Mouse (Mus musculus) midbrain, embryonic 11.5 days (tissue): Measurements from ENCODE around the gene Npr3. TPM values are rescaled to one million over a fixed set of nuclear protein-coding genes. Genes with fewer than 3 reads are reported as not detected.
"Not testable (repeated sequence)": the region's sequence is repeated elsewhere in the genome, so short reads cannot be mapped to it uniquely, and the experiment has no call there.

Experiments used
- ATAC-seq: fragments of 200-750 bp; cut with Nextera tagmentation; 2 replicates; pipeline ENCODE4 v1.8.0; 2017; ENCODE audit warnings: moderate TSS enrichment, moderate library complexity; ENCODE audit not compliant: low FRiP score
- DNase-seq: peaks from one replicate; pipeline ENCODE4 v3.0.0; 2015; ENCODE audit warnings: low spot score; ENCODE audit errors: missing footprints
- H3K27ac ChIP-seq: fragments of 300-500 bp; sonication (generic); 2 replicates; pipeline ENCODE4 v1.5.1; 2014; ENCODE audit warnings: low read depth, low read length
- H3K27me3 ChIP-seq: fragments of 300-500 bp; sonication (generic); 2 replicates; pipeline ENCODE4 v1.6.1; 2014; ENCODE audit warnings: mild to moderate bottlenecking, low read length, moderate library complexity, mixed read lengths; ENCODE audit not compliant: control insufficient read depth, insufficient read depth
- H3K36me3 ChIP-seq: fragments of 300-500 bp; sonication (generic); 2 replicates; pipeline ENCODE4 v1.6.1; 2014; ENCODE audit warnings: mild to moderate bottlenecking, low read length, moderate library complexity, mixed read lengths; ENCODE audit not compliant: control insufficient read depth, insufficient read depth
- H3K4me1 ChIP-seq: fragments of 300-500 bp; sonication (generic); 2 replicates; pipeline ENCODE4 v1.6.1; 2014; ENCODE audit warnings: low read length; ENCODE audit not compliant: control insufficient read depth, insufficient read depth
- H3K4me2 ChIP-seq: fragments of 300-500 bp; sonication (generic); 2 replicates; pipeline ENCODE4 v1.6.1; 2014; ENCODE audit warnings: mild to moderate bottlenecking, moderate library complexity
- H3K4me3 ChIP-seq: fragments of 300-500 bp; sonication (generic); 2 replicates; pipeline ENCODE4 v1.5.1; 2014; ENCODE audit warnings: low read depth, low read length
- H3K9ac ChIP-seq: fragments of 300-500 bp; sonication (generic); 2 replicates; pipeline ENCODE4 v1.6.1; 2014; ENCODE audit warnings: low read length
- H3K9me3 ChIP-seq: fragments of 300-500 bp; sonication (generic); 2 replicates; pipeline ENCODE4 v1.6.1; 2016; ENCODE audit warnings: low read length; ENCODE audit not compliant: control insufficient read depth
- WGBS: fragments of 180-500 bp; shearing (Covaris S2); extraction: QIAGEN DNeasy Blood & Tissue Kit; methylation state at CpG from one replicate; pipeline ENCODE4 v1.1.7; 2014; 5-methylcytosine and 5-hydroxymethylcytosine counted together
- polyA plus RNA-seq: library from polyadenylated mRNA; unstranded; fragments of >200 nt; fragmentation: Nextera tagmentation; extraction: Ambion mirVana; gene quantifications from 2 replicates; pipeline ENCODE4 v1.2.1, GENCODE M21; 2014

The Npr3 gene
- polyA plus RNA-seq, 1 experiment from 2014 or later: 2.9 TPM

DNA sequence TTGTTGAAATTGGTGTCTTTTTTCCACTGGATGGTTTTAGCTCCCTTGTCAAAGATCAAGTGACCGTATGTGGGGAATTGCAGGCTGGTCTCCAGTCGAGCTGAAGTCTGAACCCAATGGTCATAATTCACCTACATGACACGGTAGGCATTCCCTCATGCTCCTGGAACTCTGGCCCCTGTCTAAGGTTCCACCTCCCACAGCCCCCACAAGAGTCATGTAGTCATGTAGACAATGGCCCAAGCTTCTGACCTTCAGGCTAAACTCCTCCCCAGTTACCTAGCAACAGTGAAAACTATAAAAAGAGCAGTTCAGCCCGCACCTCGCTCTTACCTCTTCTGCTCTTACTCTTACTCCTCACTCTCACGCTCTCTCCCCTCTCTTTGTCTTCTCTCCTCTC lies 84.7 kb downstream of the Npr3 start:
- H3K4me2 ChIP-seq, H3K4me3 ChIP-seq, ATAC-seq, H3K27me3 ChIP-seq, H3K27ac ChIP-seq, H3K9me3 ChIP-seq, H3K9ac ChIP-seq, H3K4me1 ChIP-seq, DNase-seq, H3K36me3 ChIP-seq: not testable (repeated sequence)
- WGBS: 79% methylated on average over 6 of the region's 6 CpGs

- no peak for DNase-seq
- WGBS: 76% methylated on average over 4 of the region's 4 CpGs
- Histone ChIP-seq H3K27me3 (no peaks in the 10 kb centered on the region), H3K4me1 (no peaks in the 10 kb centered on the region), H3K36me3 (no peaks in the 10 kb centered on the region), H3K4me2 (no peak overlapping the region), H3K9me3 (no peaks in the 10 kb centered on the region), H3K4me3 (no peak overlapping the region), H3K27ac (no peak overlapping the region), H3K9ac (no peak overlapping the region)
- ATAC-seq: no peak
Measured at GRCm38 (mm10) chr15:11815551-11815950, 91.5 kb downstream of the Npr3 start.

- WGBS: 81% methylated on average over 4 of the region's 4 CpGs
- Histone ChIP-seq H3K27ac (no peak overlapping the region), H3K36me3 (no peaks in the 10 kb centered on the region), H3K27me3 (no peaks in the 10 kb centered on the region), H3K9me3 (no peaks in the 10 kb centered on the region), H3K4me2 (no peak overlapping the region), H3K4me1 (no peaks in the 10 kb centered on the region), H3K4me3 (no peak overlapping the region), H3K9ac (no peak overlapping the region)
- DNase-seq: no peak
- no peak for ATAC-seq
Measured at GRCm38 (mm10) chr15:11803576-11803975, 103.5 kb downstream of the Npr3 start.

- Histone ChIP-seq H3K27ac (no peak overlapping the region), H3K4me2 (no peak overlapping the region), H3K9ac (no peak overlapping the region), H3K9me3 (no peaks in the 10 kb centered on the region), H3K36me3 (no peaks in the 10 kb centered on the region), H3K27me3 (no peaks in the 10 kb centered on the region), H3K4me1 (no peaks in the 10 kb centered on the region), H3K4me3 (no peak overlapping the region)
- ATAC-seq (no peak), DNase-seq (no peak)
- WGBS: 65% methylated on average over 13 of the region's 13 CpGs
Measured at GRCm38 (mm10) chr15:11801863-11802722, 105.0 kb downstream of the Npr3 start.

- no peak overlapping the region for H3K4me2 ChIP-seq
- no peak overlapping the region for H3K9ac ChIP-seq
- no peaks in the 10 kb centered on the region for H3K4me1 ChIP-seq
- 26% methylated on average over 2 of the region's 2 CpGs for WGBS
- H3K27me3 ChIP-seq: no peaks in the 10 kb centered on the region
- H3K9me3 ChIP-seq: no peaks in the 10 kb centered on the region
- DNase-seq (no peak), ATAC-seq (no peak)
- H3K27ac ChIP-seq: no peak overlapping the region
- H3K36me3 ChIP-seq: no peaks in the 10 kb centered on the region
- no peak overlapping the region for H3K4me3 ChIP-seq
Measured at GRCm38 (mm10) chr15:11794632-11795031, 112.5 kb downstream of the Npr3 start.

Other genes with a start within 250 kb of the Npr3 start
- gene Sub1, start 89.7 kb upstream of the Npr3 start, polyA plus RNA-seq: 798 and 807 TPM in 2 replicates
- gene Zfr, start 210.5 kb upstream of the Npr3 start, polyA plus RNA-seq: 137 and 138 TPM in 2 replicates